Mouse (Mus musculus) forebrain, postnatal 0 days (tissue): ENCODE data around the gene Fzd2. TPM values are rescaled to one million over a fixed set of nuclear protein-coding genes. Genes with fewer than 3 reads are reported as not detected.
A peak's percentile ranks its signal among the peaks of the same experiment; 100 is the strongest.

Experiments
- ATAC-seq: fragments of 200-750 bp; cut with Nextera tagmentation; 2 replicates; pipeline ENCODE4 v1.8.0; 2017; ENCODE audit warnings: mild to moderate bottlenecking, moderate library complexity
- DNase-seq: peaks from one replicate; pipeline ENCODE4 v3.0.0-alpha.2; 2015
- H3K27ac ChIP-seq: fragments of 300-500 bp; sonication (generic); 2 replicates; pipeline ENCODE4 v1.5.1; 2014; ENCODE audit warnings: low read depth, mild to moderate bottlenecking, antibody characterized with exemption, low read length, moderate library complexity, mixed read lengths
- H3K27me3 ChIP-seq: fragments of 300-500 bp; sonication (generic); 2 replicates; pipeline ENCODE4 v1.6.1; 2014; ENCODE audit warnings: mild to moderate bottlenecking, low read length, mixed read lengths; ENCODE audit not compliant: insufficient read depth
- H3K36me3 ChIP-seq: fragments of 300-500 bp; sonication (generic); 2 replicates; pipeline ENCODE4 v1.6.1; 2014; ENCODE audit warnings: mild to moderate bottlenecking, moderate library complexity; ENCODE audit not compliant: insufficient read depth
- H3K4me1 ChIP-seq: fragments of 300-500 bp; sonication (generic); 2 replicates; pipeline ENCODE4 v1.6.1; 2014; ENCODE audit warnings: antibody characterized with exemption; ENCODE audit not compliant: insufficient read depth
- H3K4me2 ChIP-seq: fragments of 300-500 bp; sonication (generic); 2 replicates; pipeline ENCODE4 v1.6.1; 2014; ENCODE audit warnings: low read depth, mild to moderate bottlenecking, moderate library complexity
- H3K4me3 ChIP-seq: fragments of 300-500 bp; sonication (generic); 2 replicates; pipeline ENCODE4 v1.5.1; 2014; ENCODE audit warnings: low read depth, low read length, mixed read lengths
- H3K9ac ChIP-seq: fragments of 300-500 bp; sonication (generic); 2 replicates; pipeline ENCODE4 v1.6.1; 2014; ENCODE audit warnings: mild to moderate bottlenecking
- H3K9me3 ChIP-seq: fragments of 300-500 bp; sonication (generic); 2 replicates; pipeline ENCODE4 v1.6.1; 2016; ENCODE audit warnings: low read length
- CTCF ChIP-seq: sonication (generic); IDR thresholded peaks from 2 replicates; pipeline ENCODE4 v1.5.1; 2016; ENCODE audit warnings: antibody characterized with exemption, control low read depth, low read depth
- WGBS: fragments of 180-500 bp; shearing (Covaris S2); extraction: QIAGEN DNeasy Blood & Tissue Kit; methylation state at CpG from one replicate; pipeline ENCODE4 v1.1.7; 2014; 5-methylcytosine and 5-hydroxymethylcytosine counted together
- polyA plus RNA-seq: library from polyadenylated mRNA; unstranded; fragments of >200 nt; fragmentation: Nextera tagmentation; extraction: Ambion mirVana; gene quantifications from 2 replicates; pipeline ENCODE4 v1.2.1, GENCODE M21; 2015
- total RNA-seq: library from RNA; depleted of rRNA; stranded (reverse); fragments of >200 nt; gene quantifications from 2 replicates; pipeline ENCODE4 v1.2.3, GENCODE M21; 2014

The Fzd2 gene
- total and polyA plus RNA-seq, 2 experiments from 2014 or later: 4.6 to 15.2 TPM

- H3K9me3 ChIP-seq: no peaks in the 10 kb centered on the region
- TF ChIP-seq CTCF: no peak
- no peak overlapping the region for H3K4me3 ChIP-seq
- no peaks in the 10 kb centered on the region for H3K36me3 ChIP-seq
- no peak overlapping the region for H3K9ac ChIP-seq
- H3K4me2 ChIP-seq: no peak overlapping the region
- DNase-seq (no peak), ATAC-seq (no peak)
- H3K4me1 ChIP-seq: 0 out of 2 replicates have a peak, but pooled peaks cover 3% of the 10 kb centered on the region
- 16% methylated on average over 13 of the region's 13 CpGs for WGBS
- H3K27me3 ChIP-seq: no peaks in the 10 kb centered on the region
- 0 out of 2 replicates have a peak overlapping the region, but pooled peaks have one; percentile 15 for H3K27ac ChIP-seq
These were observed 22.1 kb upstream of the Fzd2 start for GRCm38 (mm10) chr11:102582016-102582610.

GRCm38 (mm10) chr11:102582736-102583135 lies 21.5 kb upstream of the Fzd2 start:
- DNase-seq: no peak
- Histone ChIP-seq H3K4me2 (no peak overlapping the region), H3K4me3 (no peak overlapping the region), H3K9me3 (no peaks in the 10 kb centered on the region), H3K36me3 (no peaks in the 10 kb centered on the region), H3K9ac (no peak overlapping the region), H3K27me3 (no peaks in the 10 kb centered on the region), H3K4me1 (0 out of 2 replicates have a peak, but pooled peaks cover 3% of the 10 kb centered on the region), H3K27ac (no peak overlapping the region)
- 42% methylated on average over 5 of the region's 5 CpGs for WGBS
- ATAC-seq: no peak
- no peak for TF ChIP-seq CTCF

- Histone ChIP-seq H3K36me3 (no peaks in the 10 kb centered on the region), H3K27ac (no peak overlapping the region), H3K27me3 (no peaks in the 10 kb centered on the region), H3K4me3 (no peak overlapping the region), H3K9me3 (no peaks in the 10 kb centered on the region), H3K9ac (no peak overlapping the region), H3K4me1 (no peaks in the 10 kb centered on the region), H3K4me2 (no peak overlapping the region)
- DNase-seq: no peak
- 96% methylated on average over 4 of the region's 4 CpGs for WGBS
- no peak for ATAC-seq
- peak; percentile 25; the same call in 1 of the 2 replicates for TF ChIP-seq CTCF
These were observed 17.6 kb upstream of the Fzd2 start for GRCm38 (mm10) chr11:102586445-102587130.

GRCm38 (mm10) chr11:102587554-102587953 lies 16.6 kb upstream of the Fzd2 start:
- TF ChIP-seq CTCF: no peak

GRCm38 (mm10) chr11:102595341-102595820 lies 8.8 kb upstream of the Fzd2 start:
- 12% methylated on average over 4 of the region's 4 CpGs for WGBS
- no peak overlapping the region for H3K4me2 ChIP-seq
- no peak overlapping the region for H3K4me3 ChIP-seq
- no peaks in the 10 kb centered on the region for H3K36me3 ChIP-seq
- H3K27ac ChIP-seq: no peak overlapping the region
- H3K9ac ChIP-seq: 0 out of 2 replicates have a peak overlapping the region, but pooled peaks have one; percentile 0
- no peak for TF ChIP-seq CTCF
- ATAC-seq: no peak
- DNase-seq: no peak
- no peaks in the 10 kb centered on the region for H3K27me3 ChIP-seq
- H3K4me1 ChIP-seq: no peaks in the 10 kb centered on the region
- H3K9me3 ChIP-seq: no peaks in the 10 kb centered on the region

More at GRCm38 (mm10) chr11:102587554-102587953, 16.6 kb upstream of the Fzd2 start:
- DNase-seq (no peak), ATAC-seq (no peak)
- no peaks in the 10 kb centered on the region for H3K36me3 ChIP-seq
- no peak overlapping the region for H3K9ac ChIP-seq
- no peak overlapping the region for H3K27ac ChIP-seq
- no peak overlapping the region for H3K4me3 ChIP-seq
- no peak overlapping the region for H3K4me2 ChIP-seq
- no peaks in the 10 kb centered on the region for H3K27me3 ChIP-seq
- H3K9me3 ChIP-seq: no peaks in the 10 kb centered on the region
- WGBS: 63% methylated on average over 3 of the region's 3 CpGs
- no peaks in the 10 kb centered on the region for H3K4me1 ChIP-seq

GRCm38 (mm10) chr11:102599912-102600311 lies 4.3 kb upstream of the Fzd2 start:
- DNase-seq: no peak
- no peak overlapping the region for H3K9ac ChIP-seq
- TF ChIP-seq CTCF: peak; percentile 19; the same call in 1 of the 2 replicates
- WGBS: 92% methylated on average over 3 of the region's 3 CpGs
- no peak for ATAC-seq
- H3K4me3 ChIP-seq: no peak overlapping the region
- H3K4me1 ChIP-seq: no peaks in the 10 kb centered on the region
- H3K4me2 ChIP-seq: no peak overlapping the region
- no peaks in the 10 kb centered on the region for H3K36me3 ChIP-seq
- H3K27ac ChIP-seq: no peak overlapping the region
- H3K27me3 ChIP-seq: no peaks in the 10 kb centered on the region
- no peaks in the 10 kb centered on the region for H3K9me3 ChIP-seq

- Histone ChIP-seq H3K36me3 (no peaks in the 10 kb centered on the region), H3K4me1 (no peaks in the 10 kb centered on the region), H3K9me3 (no peaks in the 10 kb centered on the region), H3K9ac (peak overlapping the region; percentile 46; the same call in 1 of the 2 replicates), H3K27ac (peak overlapping the region; percentile 70), H3K27me3 (no peaks in the 10 kb centered on the region), H3K4me2 (peak overlapping the region; percentile 81), H3K4me3 (peak overlapping the region; percentile 79)
- no peak for DNase-seq
- no peak for TF ChIP-seq CTCF
- WGBS: 3% methylated on average over 13 of the region's 13 CpGs
- ATAC-seq: no peak
These were observed 1.2 kb upstream of the Fzd2 start for GRCm38 (mm10) chr11:102602816-102603495.
